Mouse (Mus musculus) B cell, adult 2 months (primary cell): ENCODE measurements at regions not wholly inside any gene's neighbourhood (a gene's known extent, or its start where the extent isn't known, plus 50 kb on each side); places are given as distances from the start of the nearest gene placed in this dataset.

ENCODE experiments used
- DNase-seq, 2 experiments: peaks; one replicate each; pipeline ENCODE4 v3.0.0; 2022

- no peak for DNase-seq
These were observed 138.4 kb downstream of the Tomm20 start for GRCm38 (mm10) chr8:126807171-126807768.

GRCm38 (mm10) chr8:126806591-126806990, 139.1 kb downstream of the Tomm20 start:
- no peak for DNase-seq

- no peak for DNase-seq
These were observed 139.5 kb downstream of the Tomm20 start for GRCm38 (mm10) chr8:126806181-126806560.

GRCm38 (mm10) chr8:126805365-126806180, 140.1 kb downstream of the Tomm20 start:
- peak; percentile 59 to 60 for DNase-seq

- peak; percentile 38 to 52 for DNase-seq
These were observed 141.5 kb downstream of the Tomm20 start for GRCm38 (mm10) chr8:126804115-126804514.

GRCm38 (mm10) chr8:126802641-126803040, 143.0 kb downstream of the Tomm20 start:
- no peak for DNase-seq

GRCm38 (mm10) chr8:126800976-126801375, 144.7 kb downstream of the Tomm20 start:
- no peak for DNase-seq

- DNase-seq = peak; percentile 53 to 56
These were observed 147.9 kb downstream of the Tomm20 start for GRCm38 (mm10) chr8:126797571-126798334.

GRCm38 (mm10) chr8:126793657-126794056, 152.0 kb downstream of the Tomm20 start:
- DNase-seq = no peak

GRCm38 (mm10) chr8:126791069-126791468, 154.6 kb downstream of the Tomm20 start:
- no peak for DNase-seq

- DNase-seq = no peak
These were observed 155.4 kb downstream of the Tomm20 start for GRCm38 (mm10) chr8:126790214-126790613.

- DNase-seq = no peak
These were observed 156.6 kb downstream of the Tomm20 start for GRCm38 (mm10) chr8:126789076-126789475.

GRCm38 (mm10) chr8:126788669-126789068, 157.0 kb downstream of the Tomm20 start:
- DNase-seq = no peak

GRCm38 (mm10) chr8:126787398-126787797, 158.2 kb downstream of the Tomm20 start:
- no peak for DNase-seq

GRCm38 (mm10) chr8:126785211-126785610, 160.4 kb downstream of the Tomm20 start:
- DNase-seq = no peak

GRCm38 (mm10) chr8:126784604-126785003, 161.0 kb downstream of the Tomm20 start:
- no peak for DNase-seq

GRCm38 (mm10) chr8:126783703-126784440, 161.8 kb downstream of the Tomm20 start:
- no peak for DNase-seq

GRCm38 (mm10) chr8:126778673-126779072, 167.0 kb downstream of the Tomm20 start:
- DNase-seq = no peak

GRCm38 (mm10) chr8:126778131-126778530, 167.5 kb downstream of the Tomm20 start:
- no peak for DNase-seq

GRCm38 (mm10) chr8:126776605-126777469, 168.8 kb downstream of the Tomm20 start:
- DNase-seq = peak; percentile 43 to 45

GRCm38 (mm10) chr8:126775334-126775733, 170.3 kb downstream of the Tomm20 start:
- no peak for DNase-seq

- DNase-seq = no peak
These were observed 170.8 kb downstream of the Tomm20 start for GRCm38 (mm10) chr8:126774816-126775215.
